Comparison of ENCODE assay signal across 8 mouse cellular contexts in genomic region chr16:94289138-94290072, GRCm38 (mm10). TPM values are rescaled to one million over a fixed set of nuclear protein-coding genes. Genes with fewer than 3 reads are reported as not detected.
DNase-seq lines count a peak whose midpoint lies in the region; ATAC-seq and TF ChIP-seq lines count a peak whose summit lies in the region.

No protein-coding gene starts in this region.

- TF ChIP-seq CTCF in gastrocnemius, adult 2 months (IDR thresholded peaks at IDR 0.05): peak; percentile 32; the same call in 1 of the 2 replicates

- WGBS in forebrain, embryonic 10.5 days: 16% methylated on average over 39 of the region's 39 CpGs
- WGBS in hindbrain, embryonic 11.5 days: 16% methylated on average over 39 of the region's 39 CpGs

- peaks cover 17% of the 10 kb centered on the region for H3K4me1 ChIP-seq in forebrain, embryonic 10.5 days
- H3K4me1 ChIP-seq in hindbrain, embryonic 11.5 days (replicated peaks; ENCODE audit: control insufficient read depth, insufficient read depth, low read length): peaks cover 2% of the 10 kb centered on the region; the same call in 1 of the 2 replicates

- DNase-seq in gastrocnemius, adult 2 months: peak; percentile 56
- no peak for DNase-seq in gastrocnemius, postnatal 36 days
- DNase-seq in adrenal gland, postnatal 36 days: peak; percentile 47 to 57
- DNase-seq in forebrain, embryonic 10.5 days (ENCODE audit: extremely low spot score, low spot score): no peak
- peak; percentile 46 for DNase-seq in hindbrain, embryonic 11.5 days (ENCODE audit: low spot score)
- DNase-seq in left cerebral cortex, adult 18-20 months (ENCODE audit: low spot score in 2 of 2): peak; percentile 80 to 84
- peak; percentile 34 for DNase-seq in lung, postnatal 36 days
- peak; percentile 44 for DNase-seq in right cerebral cortex, postnatal 4 days

- H3K36me3 ChIP-seq in forebrain, embryonic 10.5 days (replicated peaks): peaks cover 12% of the 10 kb centered on the region; the same call in 1 of the 2 replicates
- H3K36me3 ChIP-seq in hindbrain, embryonic 11.5 days (ENCODE audit: control insufficient read depth, insufficient read depth, low read length): no peaks in the 10 kb centered on the region

- H3K27ac ChIP-seq in gastrocnemius, adult 2 months: peak overlapping the region; percentile 80
- H3K27ac ChIP-seq in forebrain, embryonic 10.5 days: peak overlapping the region; percentile 94
- 0 out of 2 replicates have a peak overlapping the region, but pooled peaks have one; percentile 8 for H3K27ac ChIP-seq in hindbrain, embryonic 11.5 days (ENCODE audit: low read depth, low read length)

- 0 out of 2 replicates have a peak, but pooled peaks cover 4% of the 10 kb centered on the region for H3K27me3 ChIP-seq in forebrain, embryonic 10.5 days (ENCODE audit: poor library complexity, severe bottlenecking)
- H3K27me3 ChIP-seq in hindbrain, embryonic 11.5 days (ENCODE audit: control insufficient read depth, insufficient read depth, low read length): no peaks in the 10 kb centered on the region

- intact Hi-C loops in gastrocnemius, adult 2 months (cut with DNase I): loop anchor here (1.0 kb wide), 1 partner anchor 24 kb away; the partner anchor contains the start of gene Hlcs
- intact Hi-C loops in gastrocnemius, postnatal 36 days (cut with DNase I): no loop called here

- peak overlapping the region; percentile 94 for H3K4me2 ChIP-seq in hindbrain, embryonic 11.5 days (replicated peaks; ENCODE audit: low read depth, low read length)

- peak overlapping the region; percentile 69 for H3K9ac ChIP-seq in hindbrain, embryonic 11.5 days (ENCODE audit: low read depth, low read length)

- ATAC-seq in hindbrain, embryonic 11.5 days (ENCODE audit: low FRiP score): peak; percentile 65

- peak overlapping the region; percentile 93 for H3K4me3 ChIP-seq in gastrocnemius, adult 2 months
- peak overlapping the region; percentile 97 for H3K4me3 ChIP-seq in forebrain, embryonic 10.5 days
- H3K4me3 ChIP-seq in hindbrain, embryonic 11.5 days (ENCODE audit: low read depth, low read length): peak overlapping the region; percentile 87

- H3K9me3 ChIP-seq in forebrain, embryonic 10.5 days: no peaks in the 10 kb centered on the region
- no peaks in the 10 kb centered on the region for H3K9me3 ChIP-seq in hindbrain, embryonic 11.5 days (ENCODE audit: control insufficient read depth, low read length)

RNA-seq across cellular contexts. Expression of gene Hlcs, which starts 24.0 kb away (rescaled TPM):
- 10 to 100 TPM in 1 of 2 experiments, 1 to 10 TPM in 1; 7.5 to 10.3 TPM for total RNA-seq in gastrocnemius, adult 2 months (2021)
- 1 to 10 TPM; 6.5 to 6.8 TPM for total RNA-seq in gastrocnemius, postnatal 36 days (2021)
- total RNA-seq in adrenal gland, postnatal 36 days (2021): 10 to 100 TPM; 13.6 to 18.3 TPM
- polyA plus RNA-seq in forebrain, embryonic 10.5 days (2016; fragmentation: Nextera tagmentation; extraction: Ambion mirVana): 14.4 and 15.5 TPM in 2 replicates
- polyA plus RNA-seq in hindbrain, embryonic 11.5 days (2014; fragmentation: Nextera tagmentation; extraction: Ambion mirVana): 8.9 TPM in 2 replicates
- total RNA-seq in left cerebral cortex, adult 18-20 months (2021): 10 to 100 TPM; 16.8 to 17.7 TPM

RNA-seq across cellular contexts. Expression of gene Ripply3, which starts 38.8 kb away (rescaled TPM):
- 1 to 10 TPM in 1 of 2 experiments, under 1 TPM in 1; 0.59 to 1.0 TPM for total RNA-seq in gastrocnemius, adult 2 months (2021)
- total RNA-seq in gastrocnemius, postnatal 36 days (2021): under 1 TPM; 0.61 to 0.81 TPM
- 1 to 10 TPM; 4.1 to 6.0 TPM for total RNA-seq in adrenal gland, postnatal 36 days (2021)
- polyA plus RNA-seq in forebrain, embryonic 10.5 days (2016; fragmentation: Nextera tagmentation; extraction: Ambion mirVana): 4.6 and 5.8 TPM in 2 replicates
- polyA plus RNA-seq in hindbrain, embryonic 11.5 days (2014; fragmentation: Nextera tagmentation; extraction: Ambion mirVana): 5.7 and 6.9 TPM in 2 replicates
- total RNA-seq in left cerebral cortex, adult 18-20 months (2021): under 1 TPM in 1 of 2 experiments, not detected in 1; 0.23 TPM

Comparison
In these comparisons a context has a peak if more than half of its experiments do, and no peak if none do; other contexts are left out.
1. DNase-seq: peak in gastrocnemius, adult 2 months (single experiment), adrenal gland, postnatal 36 days (2 of 2), hindbrain, embryonic 11.5 days (single experiment), left cerebral cortex, adult 18-20 months (2 of 2), lung, postnatal 36 days (single experiment) and right cerebral cortex, postnatal 4 days (single experiment); none in gastrocnemius, postnatal 36 days (0 of 2) and forebrain, embryonic 10.5 days (single experiment).
2. H3K27ac ChIP-seq: peak in every context shown above with its lines; median percentile 94 in forebrain, embryonic 10.5 days; 80 in gastrocnemius, adult 2 months; 8 in hindbrain, embryonic 11.5 days.
3. Peak in every context shown above with its lines, with median percentiles within 50 percentile points of each other: H3K4me3 ChIP-seq.